Mouse (Mus musculus) heart, postnatal 0 days (tissue): ENCODE measurements at regions not wholly inside any gene's neighbourhood (a gene's known extent, or its start where the extent isn't known, plus 50 kb on each side); places are given as distances from the start of the nearest gene placed in this dataset.

Experiments
- ATAC-seq: fragments of 200-750 bp; cut with Nextera tagmentation; 2 replicates; pipeline ENCODE4 v1.8.0; 2017; ENCODE audit warnings: low read depth, moderate number of reproducible peaks, moderate library complexity; ENCODE audit not compliant: insufficient read depth
- DNase-seq: peaks from one replicate; pipeline ENCODE4 v3.0.0-alpha.2; 2016; ENCODE audit warnings: low spot score
- H3K27ac ChIP-seq: fragments of 300-500 bp; sonication (generic); 2 replicates; pipeline ENCODE4 v1.5.1; 2014; ENCODE audit warnings: low read depth, mild to moderate bottlenecking
- H3K27me3 ChIP-seq: fragments of 300-500 bp; sonication (generic); 2 replicates; pipeline ENCODE4 v1.6.1; 2014; ENCODE audit warnings: low read length, mixed read lengths; ENCODE audit not compliant: control insufficient read depth, insufficient read depth
- H3K36me3 ChIP-seq: fragments of 300-500 bp; sonication (generic); replicated peaks from 2 replicates; pipeline ENCODE4 v1.6.1; 2014; ENCODE audit warnings: low read length, mixed read lengths; ENCODE audit not compliant: control insufficient read depth, insufficient read depth
- H3K4me1 ChIP-seq: fragments of 300-500 bp; sonication (generic); 2 replicates; pipeline ENCODE4 v1.6.1; 2014; ENCODE audit warnings: antibody characterized with exemption; ENCODE audit not compliant: control insufficient read depth, insufficient read depth
- H3K4me2 ChIP-seq: fragments of 300-500 bp; sonication (generic); 2 replicates; pipeline ENCODE4 v1.6.1; 2014; ENCODE audit warnings: low read depth, mild to moderate bottlenecking, low read length, moderate library complexity
- H3K4me3 ChIP-seq: fragments of 300-500 bp; sonication (generic); 2 replicates; pipeline ENCODE4 v1.5.1; 2014; ENCODE audit warnings: low read depth, low read length
- H3K9ac ChIP-seq: fragments of 300-500 bp; sonication (generic); replicated peaks from 2 replicates; pipeline ENCODE4 v1.6.1; 2014; ENCODE audit warnings: low read depth, low read length, mixed read lengths
- H3K9me3 ChIP-seq: fragments of 300-500 bp; sonication (generic); replicated peaks from 2 replicates; pipeline ENCODE4 v1.6.1; 2016; ENCODE audit warnings: low read length; ENCODE audit not compliant: control insufficient read depth
- CTCF ChIP-seq: IDR thresholded peaks from 2 replicates; pipeline ENCODE4 v1.5.1; 2016; ENCODE audit warnings: antibody characterized with exemption, control low read depth, low read depth
- EP300 ChIP-seq: IDR thresholded peaks from 2 replicates; pipeline ENCODE4 v1.6.1; 2016; ENCODE audit warnings: antibody characterized with exemption, low read depth
- WGBS: fragments of 180-500 bp; shearing (Covaris S2); extraction: QIAGEN DNeasy Blood & Tissue Kit; methylation state at CpG from one replicate; pipeline ENCODE4 v1.1.7; 2014; 5-methylcytosine and 5-hydroxymethylcytosine counted together

GRCm38 (mm10) chr12:73451257-73451656, 94.9 kb downstream of the Tmem30b start:
- Histone ChIP-seq H3K4me2 (no peak overlapping the region), H3K27me3 (no peaks in the 10 kb centered on the region), H3K9ac (no peak overlapping the region), H3K4me1 (no peaks in the 10 kb centered on the region), H3K9me3 (no peaks in the 10 kb centered on the region), H3K36me3 (no peaks in the 10 kb centered on the region), H3K4me3 (no peak overlapping the region), H3K27ac (no peak overlapping the region)
- no peak for DNase-seq
- TF ChIP-seq CTCF: no peak
- no peak for TF ChIP-seq EP300
- 65% methylated on average over 3 of the region's 3 CpGs for WGBS
- no peak for ATAC-seq

GRCm38 (mm10) chr12:73450541-73450940, 95.7 kb downstream of the Tmem30b start:
- TF ChIP-seq CTCF (no peak), EP300 (no peak)
- Histone ChIP-seq H3K4me1 (no peaks in the 10 kb centered on the region), H3K27me3 (no peaks in the 10 kb centered on the region), H3K27ac (no peak overlapping the region), H3K9me3 (no peaks in the 10 kb centered on the region), H3K4me3 (no peak overlapping the region), H3K9ac (no peak overlapping the region), H3K4me2 (no peak overlapping the region), H3K36me3 (no peaks in the 10 kb centered on the region)
- DNase-seq (no peak), ATAC-seq (no peak)
- WGBS: 75% methylated on average over 4 of the region's 4 CpGs

- no peaks in the 10 kb centered on the region for H3K36me3 ChIP-seq
- 57% methylated on average over 9 of the region's 9 CpGs for WGBS
Measured at GRCm38 (mm10) chr12:73449911-73450520, 96.2 kb downstream of the Tmem30b start.

GRCm38 (mm10) chr12:73449069-73449468, 97.1 kb downstream of the Tmem30b start:
- TF ChIP-seq CTCF (no peak), EP300 (no peak)
- no peak overlapping the region for H3K9ac ChIP-seq
- no peaks in the 10 kb centered on the region for H3K4me1 ChIP-seq
- H3K36me3 ChIP-seq: no peaks in the 10 kb centered on the region
- H3K4me3 ChIP-seq: no peak overlapping the region
- H3K9me3 ChIP-seq: no peaks in the 10 kb centered on the region
- WGBS: 57% methylated on average over 9 of the region's 9 CpGs
- H3K27me3 ChIP-seq: no peaks in the 10 kb centered on the region
- no peak overlapping the region for H3K27ac ChIP-seq
- ATAC-seq (no peak), DNase-seq (no peak)
- no peak overlapping the region for H3K4me2 ChIP-seq

More at GRCm38 (mm10) chr12:73449911-73450520, 96.2 kb downstream of the Tmem30b start:
- Histone ChIP-seq H3K27me3 (no peaks in the 10 kb centered on the region), H3K9ac (no peak overlapping the region), H3K9me3 (no peaks in the 10 kb centered on the region), H3K4me2 (no peak overlapping the region), H3K27ac (no peak overlapping the region), H3K4me1 (no peaks in the 10 kb centered on the region), H3K4me3 (no peak overlapping the region)
- TF ChIP-seq CTCF (peak; percentile 43), EP300 (no peak)
- no peak for DNase-seq
- no peak for ATAC-seq

GRCm38 (mm10) chr12:73448388-73448965, 97.7 kb downstream of the Tmem30b start:
- Histone ChIP-seq H3K4me1 (no peaks in the 10 kb centered on the region), H3K27ac (no peak overlapping the region), H3K27me3 (no peaks in the 10 kb centered on the region), H3K4me3 (no peak overlapping the region), H3K9ac (no peak overlapping the region), H3K4me2 (no peak overlapping the region), H3K36me3 (no peaks in the 10 kb centered on the region), H3K9me3 (no peaks in the 10 kb centered on the region)
- WGBS: 55% methylated on average over 10 of the region's 10 CpGs
- ATAC-seq (no peak), DNase-seq (no peak)
- TF ChIP-seq CTCF (no peak), EP300 (no peak)

GRCm38 (mm10) chr12:73447172-73447571, 99.0 kb downstream of the Tmem30b start:
- ATAC-seq (no peak), DNase-seq (no peak)
- no peaks in the 10 kb centered on the region for H3K9me3 ChIP-seq
- H3K9ac ChIP-seq: no peak overlapping the region
- H3K4me2 ChIP-seq: no peak overlapping the region
- no peaks in the 10 kb centered on the region for H3K27me3 ChIP-seq
- no peak for TF ChIP-seq CTCF
- TF ChIP-seq EP300: no peak
- no peak overlapping the region for H3K27ac ChIP-seq
- H3K4me1 ChIP-seq: no peaks in the 10 kb centered on the region
- WGBS: 88% methylated on average over 6 of the region's 6 CpGs
- H3K4me3 ChIP-seq: no peak overlapping the region
- H3K36me3 ChIP-seq: no peaks in the 10 kb centered on the region
